Mouse (Mus musculus) heart, embryonic 13.5 days (tissue): ENCODE measurements at regions not wholly inside any gene's neighbourhood (a gene's known extent, or its start where the extent isn't known, plus 50 kb on each side); places are given as distances from the start of the nearest gene placed in this dataset.

Experiments used
- ATAC-seq: fragments of 200-750 bp; cut with Nextera tagmentation; 2 replicates; pipeline ENCODE4 v1.8.0; 2017; ENCODE audit warnings: moderate TSS enrichment; ENCODE audit not compliant: insufficient number of reproducible peaks, low FRiP score, low TSS enrichment; ENCODE audit errors: extremely low read depth
- H3K27ac ChIP-seq: fragments of 300-500 bp; sonication (generic); replicated peaks from 2 replicates; pipeline ENCODE4 v1.5.1; 2015; ENCODE audit warnings: moderate library complexity, mild to moderate bottlenecking, inconsistent platforms
- H3K27me3 ChIP-seq: fragments of 300-500 bp; sonication (generic); replicated peaks from 2 replicates; pipeline ENCODE4 v1.6.1; 2015; ENCODE audit warnings: mild to moderate bottlenecking, inconsistent platforms
- H3K36me3 ChIP-seq: fragments of 300-500 bp; sonication (generic); 2 replicates; pipeline ENCODE4 v1.6.1; 2015; ENCODE audit warnings: mild to moderate bottlenecking, inconsistent platforms
- H3K4me1 ChIP-seq: fragments of 300-500 bp; sonication (generic); 2 replicates; pipeline ENCODE4 v1.6.1; 2015; ENCODE audit warnings: inconsistent platforms
- H3K4me2 ChIP-seq: fragments of 300-500 bp; sonication (generic); 2 replicates; pipeline ENCODE4 v1.6.1; 2015; ENCODE audit warnings: inconsistent platforms, mild to moderate bottlenecking, moderate library complexity
- H3K4me3 ChIP-seq: fragments of 300-500 bp; sonication (generic); 2 replicates; pipeline ENCODE4 v1.5.1; 2015; ENCODE audit warnings: moderate library complexity, mild to moderate bottlenecking, inconsistent platforms
- H3K9ac ChIP-seq: fragments of 300-500 bp; sonication (generic); 2 replicates; pipeline ENCODE4 v1.6.1; 2015; ENCODE audit warnings: inconsistent platforms, mild to moderate bottlenecking, moderate library complexity
- H3K9me3 ChIP-seq: fragments of 300-500 bp; sonication (generic); 2 replicates; pipeline ENCODE4 v1.6.1; 2016; ENCODE audit warnings: inconsistent platforms
- WGBS: fragments of 180-500 bp; shearing (Covaris S2); methylation state at CpG from one replicate; pipeline ENCODE4 v1.1.7; 2015; ENCODE audit warnings: mixed read lengths; 5-methylcytosine and 5-hydroxymethylcytosine counted together

- Histone ChIP-seq H3K4me3 (no peak overlapping the region), H3K9ac (no peak overlapping the region), H3K9me3 (no peaks in the 10 kb centered on the region), H3K27me3 (no peaks in the 10 kb centered on the region), H3K4me1 (no peaks in the 10 kb centered on the region), H3K27ac (no peak overlapping the region), H3K4me2 (no peak overlapping the region), H3K36me3 (no peaks in the 10 kb centered on the region)
- ATAC-seq: no peak
- 80% methylated on average over 1 of the region's 1 CpGs for WGBS
Observed at GRCm38 (mm10) chr9:15175866-15176265, 63.0 kb upstream of the Vstm5 start.

GRCm38 (mm10) chr9:15175412-15175811 is 63.4 kb upstream of the Vstm5 start:
- Histone ChIP-seq H3K9ac (no peak overlapping the region), H3K9me3 (no peaks in the 10 kb centered on the region), H3K36me3 (no peaks in the 10 kb centered on the region), H3K27me3 (no peaks in the 10 kb centered on the region), H3K27ac (no peak overlapping the region), H3K4me3 (no peak overlapping the region), H3K4me2 (no peak overlapping the region), H3K4me1 (no peaks in the 10 kb centered on the region)
- ATAC-seq: no peak
- 82% methylated on average over 1 of the region's 1 CpGs for WGBS

- Histone ChIP-seq H3K4me1 (peaks cover 6% of the 10 kb centered on the region; the same call in 1 of the 2 replicates), H3K4me3 (no peak overlapping the region), H3K36me3 (no peaks in the 10 kb centered on the region), H3K27me3 (no peaks in the 10 kb centered on the region), H3K27ac (no peak overlapping the region), H3K9ac (no peak overlapping the region), H3K9me3 (no peaks in the 10 kb centered on the region), H3K4me2 (no peak overlapping the region)
- no peak for ATAC-seq
- 31% methylated on average over 3 of the region's 3 CpGs for WGBS
Observed at GRCm38 (mm10) chr9:15170911-15171310, 59.0 kb upstream of the Hephl1 start.

- H3K4me2 ChIP-seq: 0 out of 2 replicates have a peak overlapping the region, but pooled peaks have one; percentile 29
Observed at GRCm38 (mm10) chr9:15169714-15170113, 57.8 kb upstream of the Hephl1 start.

GRCm38 (mm10) chr9:15168961-15169360 is 57.1 kb upstream of the Hephl1 start:
- H3K4me3 ChIP-seq: no peak overlapping the region
- H3K27me3 ChIP-seq: no peaks in the 10 kb centered on the region
- peaks cover 6% of the 10 kb centered on the region; the same call in 1 of the 2 replicates for H3K4me1 ChIP-seq
- ATAC-seq: no peak
- H3K9me3 ChIP-seq: no peaks in the 10 kb centered on the region
- H3K9ac ChIP-seq: no peak overlapping the region
- no peak overlapping the region for H3K4me2 ChIP-seq
- 65% methylated on average over 6 of the region's 6 CpGs for WGBS
- H3K27ac ChIP-seq: no peak overlapping the region
- no peaks in the 10 kb centered on the region for H3K36me3 ChIP-seq

More at GRCm38 (mm10) chr9:15169714-15170113, 57.8 kb upstream of the Hephl1 start:
- Histone ChIP-seq H3K27me3 (no peaks in the 10 kb centered on the region), H3K36me3 (no peaks in the 10 kb centered on the region), H3K9me3 (no peaks in the 10 kb centered on the region), H3K4me3 (no peak overlapping the region), H3K4me1 (peaks cover 6% of the 10 kb centered on the region; the same call in 1 of the 2 replicates), H3K9ac (no peak overlapping the region), H3K27ac (no peak overlapping the region)
- no peak for ATAC-seq
- WGBS: 34% methylated on average over 1 of the region's 1 CpGs

- WGBS: 68% methylated on average over 2 of the region's 2 CpGs
- ATAC-seq: no peak
- peaks cover 7% of the 10 kb centered on the region for H3K9me3 ChIP-seq
Observed at GRCm38 (mm10) chr9:15166896-15167295, 55.0 kb upstream of the Hephl1 start.

GRCm38 (mm10) chr9:15166476-15166875 is 54.6 kb upstream of the Hephl1 start:
- H3K9me3 ChIP-seq: peaks cover 11% of the 10 kb centered on the region
- no peak overlapping the region for H3K4me3 ChIP-seq
- H3K4me2 ChIP-seq: no peak overlapping the region
- no peak for ATAC-seq
- no peaks in the 10 kb centered on the region for H3K36me3 ChIP-seq
- no peaks in the 10 kb centered on the region for H3K27me3 ChIP-seq
- H3K27ac ChIP-seq: no peak overlapping the region
- peaks cover 6% of the 10 kb centered on the region; the same call in 1 of the 2 replicates for H3K4me1 ChIP-seq
- WGBS: 90% methylated on average over 4 of the region's 4 CpGs
- H3K9ac ChIP-seq: no peak overlapping the region

More at GRCm38 (mm10) chr9:15166896-15167295, 55.0 kb upstream of the Hephl1 start:
- no peaks in the 10 kb centered on the region for H3K36me3 ChIP-seq
- no peak overlapping the region for H3K9ac ChIP-seq
- H3K27ac ChIP-seq: no peak overlapping the region
- no peak overlapping the region for H3K4me3 ChIP-seq
- H3K4me1 ChIP-seq: peaks cover 6% of the 10 kb centered on the region; the same call in 1 of the 2 replicates
- H3K27me3 ChIP-seq: no peaks in the 10 kb centered on the region
- H3K4me2 ChIP-seq: no peak overlapping the region
